Mouse (Mus musculus) MEL (cell line): ENCODE data around the gene Arhgap23. TPM values are rescaled to one million over a fixed set of nuclear protein-coding genes. Genes with fewer than 3 reads are reported as not detected.

Experiments
- DNase-seq: peaks from one replicate; pipeline ENCODE4 v3.0.0; 2011; ENCODE audit warnings: low read depth, low spot score
- H3K27ac ChIP-seq: 2 replicates; pipeline ENCODE4 v1.5.1; 2012; ENCODE audit warnings: low read depth, mild to moderate bottlenecking, control low read depth, low read length, moderate library complexity; ENCODE audit not compliant: control insufficient read depth
- H3K27me3 ChIP-seq, 2 experiments: fragments of 150-350 bp in 1 of 2; sonication (generic) in 1 of 2; 2 replicates each; pipeline ENCODE4 v1.6.1; 2012; ENCODE audit warnings: low read length in 2 of 2, mild to moderate bottlenecking in 2 of 2, improper control_type of control experiment in 1 of 2, moderate library complexity in 1 of 2; ENCODE audit not compliant: insufficient read depth in 2 of 2, control insufficient read depth in 1 of 2
- H3K36me3 ChIP-seq, 2 experiments: 2 replicates each; pipeline ENCODE4 v1.6.1; 2012 to 2014; ENCODE audit warnings: low read length in 2 of 2, improper control_type of control experiment in 1 of 2, inconsistent platforms in 1 of 2, mild to moderate bottlenecking in 1 of 2; ENCODE audit not compliant: insufficient read depth in 2 of 2, control insufficient read depth in 1 of 2
- H3K4me1 ChIP-seq, 2 experiments: fragments of 150-350 bp in 1 of 2; sonication (generic) in 1 of 2; 2 replicates each; pipeline ENCODE4 v1.6.1; 2012; ENCODE audit warnings: low read length in 2 of 2, improper control_type of control experiment in 1 of 2, mild to moderate bottlenecking in 1 of 2; ENCODE audit not compliant: insufficient read depth in 2 of 2, control insufficient read depth in 1 of 2
- H3K4me3 ChIP-seq, 2 experiments: fragments of 150-350 bp in 1 of 2; sonication (generic) in 1 of 2; 2 replicates each; pipeline ENCODE4 v1.5.1; 2012; ENCODE audit warnings: low read depth in 2 of 2, low read length in 2 of 2, mild to moderate bottlenecking in 2 of 2, moderate library complexity in 2 of 2, control low read depth in 1 of 2, improper control_type of control experiment in 1 of 2; ENCODE audit not compliant: control insufficient read depth in 1 of 2, insufficient read depth in 1 of 2
- H3K79me2 ChIP-seq: 2 replicates; pipeline ENCODE4 v1.6.1; 2012; ENCODE audit warnings: mild to moderate bottlenecking, low read length, moderate library complexity; ENCODE audit not compliant: control insufficient read depth, poor library complexity, insufficient read depth
- H3K9ac ChIP-seq: 2 replicates; pipeline ENCODE4 v1.6.1; 2012; ENCODE audit warnings: low read depth, mild to moderate bottlenecking, control low read depth, low read length, moderate library complexity; ENCODE audit not compliant: control insufficient read depth, poor library complexity, severe bottlenecking
- H3K9me3 ChIP-seq: fragments of 150-350 bp; sonication (generic); replicated peaks from 2 replicates; pipeline ENCODE4 v1.6.1; 2012; ENCODE audit warnings: mild to moderate bottlenecking, low read length, improper control_type of control experiment, moderate library complexity; ENCODE audit not compliant: insufficient read depth
- CHD2 ChIP-seq: IDR thresholded peaks from 2 replicates; pipeline ENCODE4 v1.6.1; 2011; ENCODE audit warnings: low read length, improper control_type of control experiment
- E2F4 ChIP-seq: IDR thresholded peaks from 2 replicates; pipeline ENCODE4 v1.6.1; 2011; ENCODE audit warnings: low read depth, low read length, improper control_type of control experiment, borderline replicate concordance
- ELF1 ChIP-seq: IDR thresholded peaks from 2 replicates; pipeline ENCODE4 v1.6.1; 2014; ENCODE audit warnings: low read depth, mild to moderate bottlenecking, inconsistent platforms, low read length, improper control_type of control experiment, moderate library complexity
- ETS1 ChIP-seq: IDR thresholded peaks from 2 replicates; pipeline ENCODE4 v1.6.1; 2012; ENCODE audit warnings: low read depth, mild to moderate bottlenecking, inconsistent platforms, low read length, improper control_type of control experiment, moderate library complexity
- GATA1 ChIP-seq: IDR thresholded peaks from 2 replicates; pipeline ENCODE4 v1.6.1; 2011; ENCODE audit warnings: low read depth, low read length, improper control_type of control experiment
- JUND ChIP-seq: IDR thresholded peaks from 2 replicates; pipeline ENCODE4 v1.6.1; 2011; ENCODE audit warnings: low read depth, mild to moderate bottlenecking, improper control_type of control experiment, low read length
- MAFK ChIP-seq: IDR thresholded peaks from 2 replicates; pipeline ENCODE4 v1.6.1; 2011; ENCODE audit warnings: low read depth, mild to moderate bottlenecking, low read length, improper control_type of control experiment, borderline replicate concordance
- MAZ ChIP-seq: IDR thresholded peaks from 2 replicates; pipeline ENCODE4 v1.6.1; 2012; ENCODE audit warnings: low read depth, mild to moderate bottlenecking, inconsistent platforms, low read length, improper control_type of control experiment
- MEF2A ChIP-seq: IDR thresholded peaks from 2 replicates; pipeline ENCODE4 v1.6.1; 2014; ENCODE audit warnings: low read depth, mild to moderate bottlenecking, inconsistent platforms, low read length, improper control_type of control experiment; ENCODE audit not compliant: poor library complexity, insufficient replicate concordance, severe bottlenecking; ENCODE audit errors: extremely low read depth
- NELFE ChIP-seq: IDR thresholded peaks from 2 replicates; pipeline ENCODE4 v1.6.1; 2011; ENCODE audit warnings: low read depth, low read length, improper control_type of control experiment
- POLR2AphosphoS2 ChIP-seq: IDR thresholded peaks from 2 replicates; pipeline ENCODE4 v1.6.1; 2011; ENCODE audit warnings: low read length, improper control_type of control experiment
- POLR2AphosphoS5 ChIP-seq: IDR thresholded peaks from 2 replicates; pipeline ENCODE4 v1.6.1; 2012; ENCODE audit warnings: low read depth, borderline replicate concordance, mild to moderate bottlenecking, inconsistent platforms, low read length, moderate library complexity, mixed read lengths
- RCOR1 ChIP-seq: IDR thresholded peaks from 2 replicates; pipeline ENCODE4 v1.6.1; 2012; ENCODE audit warnings: low read depth, mild to moderate bottlenecking, inconsistent platforms, low read length, improper control_type of control experiment
- SIN3A ChIP-seq: IDR thresholded peaks from 2 replicates; pipeline ENCODE4 v1.6.1; 2012; ENCODE audit warnings: low read length, improper control_type of control experiment, inconsistent platforms
- TAL1 ChIP-seq: IDR thresholded peaks from 2 replicates; pipeline ENCODE4 v1.6.1; 2012; ENCODE audit warnings: mild to moderate bottlenecking, inconsistent platforms, low read length, moderate library complexity, mixed read lengths
- USF2 ChIP-seq, 2 experiments: IDR thresholded peaks; 2 replicates each; pipeline ENCODE4 v1.6.1; 2011 to 2012; ENCODE audit warnings: improper control_type of control experiment in 2 of 2, low read length in 2 of 2, borderline replicate concordance in 1 of 2, inconsistent platforms in 1 of 2, low read depth in 1 of 2, mild to moderate bottlenecking in 1 of 2; ENCODE audit not compliant: insufficient read depth in 1 of 2
- ZKSCAN1 ChIP-seq: IDR thresholded peaks from 2 replicates; pipeline ENCODE4 v1.6.1; 2012; ENCODE audit warnings: low read depth, mild to moderate bottlenecking, inconsistent platforms, low read length, improper control_type of control experiment, moderate library complexity
- polyA plus RNA-seq, 2 experiments: library from polyadenylated mRNA; stranded (reverse) in 1 of 2; unstranded in 1 of 2; fragments of >175 nt in 1 of 2; fragments of >200 nt in 1 of 2; gene quantifications; 2 replicates each; pipeline versions ENCODE4 v1.2.1 to v1.2.4; 2012; ENCODE audit warnings: low replicate concordance in 2 of 2, low read depth in 1 of 2; ENCODE audit not compliant: insufficient read length in 2 of 2, insufficient read depth in 1 of 2, missing spikeins in 1 of 2
- total RNA-seq: library from RNA; depleted of rRNA; stranded (reverse); fragments of 300-350 nt; gene quantifications from 2 replicates; pipeline ENCODE4 v1.2.3, GENCODE M21; 2012

Arhgap23 gene
- total and polyA plus RNA-seq, 3 experiments, result 1.7 to 7.5 TPM; not detected in 1

- Histone ChIP-seq H3K36me3 (peaks cover 0 to 6% of the 10 kb centered on the region in 2 experiments; a peak in 2 of 4 replicates), H3K9me3 (no peaks in the 10 kb centered on the region), H3K79me2 (no peaks in the 10 kb centered on the region), H3K27ac (no peak overlapping the region), H3K4me3 (no peak overlapping the region), H3K9ac (no peak overlapping the region), H3K27me3 (peaks cover 0 to 1% of the 10 kb centered on the region in 2 experiments; a peak in 2 of 4 replicates), H3K4me1 (peaks cover 4 to 18% of the 10 kb centered on the region in 2 experiments)
- TF ChIP-seq ZKSCAN1 (no peak), NELFE (no peak), POLR2AphosphoS2 (no peak), ELF1 (no peak), MAFK (no peak), MEF2A (no peak), JUND (no peak), USF2 (IDR thresholded peaks at IDR 0.05; ENCODE audit: borderline replicate concordance in 1 of 2, insufficient read depth in 1 of 2, low read depth in 1 of 2, low read length in 2 of 2) (no peak), CHD2 (no peak), GATA1 (no peak), MAZ (no peak), SIN3A (no peak), RCOR1 (no peak), POLR2AphosphoS5 (no peak)
- no peak for DNase-seq
These were observed 120.9 kb downstream of the Arhgap23 start for GRCm38 (mm10) chr11:97536083-97536747.

- Histone ChIP-seq H3K27ac (no peak overlapping the region), H3K36me3 (peaks cover 0 to 6% of the 10 kb centered on the region in 2 experiments; a peak in 2 of 4 replicates), H3K27me3 (peaks cover 0 to 1% of the 10 kb centered on the region in 2 experiments; a peak in 2 of 4 replicates), H3K4me1 (peaks cover 4 to 16% of the 10 kb centered on the region in 2 experiments), H3K9ac (no peak overlapping the region), H3K4me3 (no peak overlapping the region), H3K79me2 (no peaks in the 10 kb centered on the region), H3K9me3 (no peaks in the 10 kb centered on the region)
- TF ChIP-seq E2F4 (no peak), TAL1 (no peak), ETS1 (no peak)
- no peak for DNase-seq
These were observed 121.7 kb downstream of the Arhgap23 start for GRCm38 (mm10) chr11:97536835-97537579.
